Mouse (Mus musculus) hindbrain, embryonic 12.5 days (tissue): ENCODE data around the gene E2f3. TPM values are rescaled to one million over a fixed set of nuclear protein-coding genes. Genes with fewer than 3 reads are reported as not detected.

Experiments used
- polyA plus RNA-seq: library from polyadenylated mRNA; unstranded; fragments of >200 nt; fragmentation: Nextera tagmentation; extraction: Ambion mirVana; gene quantifications from 2 replicates; pipeline ENCODE4 v1.2.1, GENCODE M21; 2016

The E2f3 gene
- polyA plus RNA-seq, 1 experiment from 2014 or later: 13.6 TPM

Other genes starting within 250 kb of the E2f3 start
- 31.4 and 37.0 TPM in 2 replicates for gene Cdkal1, start 130.4 kb downstream of the E2f3 start, polyA plus RNA-seq
- gene Mboat1, start 150.4 kb upstream of the E2f3 start, polyA plus RNA-seq: 6.6 and 6.7 TPM in 2 replicates